Mouse (Mus musculus): ENCODE data around the gene Ttll5. TPM values are rescaled to one million over a fixed set of nuclear protein-coding genes. Genes with fewer than 3 reads are reported as not detected.

Ttll5 gene
- polyA plus RNA-seq, 1 experiment from 2014 or later, result 19.9 TPM

GRCm38 (mm10) chr12:85853836-85854235 is 29.4 kb downstream of the Ttll5 start:
- no peaks in the 10 kb centered on the region for H3K4me1 ChIP-seq (replicated peaks; ENCODE audit: control insufficient read depth, insufficient read depth, low read length)
- H3K27ac ChIP-seq (ENCODE audit: low read depth, low read length), result no peak overlapping the region
- ATAC-seq (replicated peaks; ENCODE audit: low FRiP score) (no peak), DNase-seq (ENCODE audit: low spot score) (no peak)
- H3K9me3 ChIP-seq (ENCODE audit: control insufficient read depth, low read length), result no peaks in the 10 kb centered on the region
- no peak overlapping the region for H3K4me2 ChIP-seq (ENCODE audit: low read depth, low read length, severe bottlenecking)
- H3K4me3 ChIP-seq (ENCODE audit: low read depth, low read length), result no peak overlapping the region
- WGBS, result 93% methylated on average over 4 of the region's 4 CpGs
- H3K27me3 ChIP-seq (ENCODE audit: control insufficient read depth, insufficient read depth, low read length), result no peaks in the 10 kb centered on the region
- H3K9ac ChIP-seq (ENCODE audit: low read length), result no peak overlapping the region
- H3K36me3 ChIP-seq (ENCODE audit: control insufficient read depth, insufficient read depth, low read length), result no peaks in the 10 kb centered on the region; the same call in 1 of the 2 replicates

GRCm38 (mm10) chr12:85854271-85854670 is 29.8 kb downstream of the Ttll5 start:
- no peak overlapping the region for H3K27ac ChIP-seq (ENCODE audit: low read depth, low read length)
- H3K4me3 ChIP-seq (ENCODE audit: low read depth, low read length), result no peak overlapping the region
- H3K9ac ChIP-seq (ENCODE audit: low read length), result no peak overlapping the region
- no peaks in the 10 kb centered on the region for H3K27me3 ChIP-seq (ENCODE audit: control insufficient read depth, insufficient read depth, low read length)
- ATAC-seq (replicated peaks; ENCODE audit: low FRiP score) (no peak), DNase-seq (ENCODE audit: low spot score) (no peak)
- H3K4me1 ChIP-seq (replicated peaks; ENCODE audit: control insufficient read depth, insufficient read depth, low read length), result no peaks in the 10 kb centered on the region
- H3K4me2 ChIP-seq (ENCODE audit: low read depth, low read length, severe bottlenecking), result no peak overlapping the region
- no peaks in the 10 kb centered on the region; the same call in 1 of the 2 replicates for H3K36me3 ChIP-seq (ENCODE audit: control insufficient read depth, insufficient read depth, low read length)
- H3K9me3 ChIP-seq (ENCODE audit: control insufficient read depth, low read length), result no peaks in the 10 kb centered on the region
- WGBS, result 92% methylated on average over 1 of the region's 1 CpGs

GRCm38 (mm10) chr12:85857300-85857699 is 32.8 kb downstream of the Ttll5 start:
- Histone ChIP-seq H3K9me3 (ENCODE audit: control insufficient read depth, low read length) (no peaks in the 10 kb centered on the region), H3K4me3 (ENCODE audit: low read depth, low read length) (no peak overlapping the region), H3K27ac (ENCODE audit: low read depth, low read length) (no peak overlapping the region), H3K4me1 (replicated peaks; ENCODE audit: control insufficient read depth, insufficient read depth, low read length) (no peaks in the 10 kb centered on the region), H3K36me3 (ENCODE audit: control insufficient read depth, insufficient read depth, low read length) (no peaks in the 10 kb centered on the region; the same call in 1 of the 2 replicates), H3K27me3 (ENCODE audit: control insufficient read depth, insufficient read depth, low read length) (no peaks in the 10 kb centered on the region), H3K4me2 (ENCODE audit: low read depth, low read length, severe bottlenecking) (no peak overlapping the region), H3K9ac (ENCODE audit: low read length) (no peak overlapping the region)
- 90% methylated on average over 7 of the region's 7 CpGs for WGBS
- ATAC-seq (replicated peaks; ENCODE audit: low FRiP score) (no peak), DNase-seq (ENCODE audit: low spot score) (no peak)

GRCm38 (mm10) chr12:85859111-85859510 is 34.7 kb downstream of the Ttll5 start:
- Histone ChIP-seq H3K4me2 (ENCODE audit: low read depth, low read length, severe bottlenecking) (no peak overlapping the region), H3K36me3 (ENCODE audit: control insufficient read depth, insufficient read depth, low read length) (no peaks in the 10 kb centered on the region; the same call in 1 of the 2 replicates), H3K4me1 (replicated peaks; ENCODE audit: control insufficient read depth, insufficient read depth, low read length) (no peaks in the 10 kb centered on the region), H3K9ac (ENCODE audit: low read length) (no peak overlapping the region), H3K27ac (ENCODE audit: low read depth, low read length) (no peak overlapping the region), H3K4me3 (ENCODE audit: low read depth, low read length) (no peak overlapping the region), H3K27me3 (ENCODE audit: control insufficient read depth, insufficient read depth, low read length) (no peaks in the 10 kb centered on the region), H3K9me3 (ENCODE audit: control insufficient read depth, low read length) (no peaks in the 10 kb centered on the region)
- DNase-seq (ENCODE audit: low spot score), result no peak
- WGBS, result 92% methylated on average over 3 of the region's 3 CpGs
- ATAC-seq (replicated peaks; ENCODE audit: low FRiP score), result no peak

- H3K36me3 ChIP-seq (ENCODE audit: control insufficient read depth, insufficient read depth, low read length), result no peaks in the 10 kb centered on the region; the same call in 1 of the 2 replicates
- no peak overlapping the region for H3K4me3 ChIP-seq (ENCODE audit: low read depth, low read length)
- H3K4me2 ChIP-seq (ENCODE audit: low read depth, low read length, severe bottlenecking), result no peak overlapping the region
- no peaks in the 10 kb centered on the region for H3K27me3 ChIP-seq (ENCODE audit: control insufficient read depth, insufficient read depth, low read length)
- H3K4me1 ChIP-seq (replicated peaks; ENCODE audit: control insufficient read depth, insufficient read depth, low read length), result no peaks in the 10 kb centered on the region
- ATAC-seq (replicated peaks; ENCODE audit: low FRiP score), result no peak
- H3K27ac ChIP-seq (ENCODE audit: low read depth, low read length), result no peak overlapping the region
- no peaks in the 10 kb centered on the region for H3K9me3 ChIP-seq (ENCODE audit: control insufficient read depth, low read length)
- WGBS, result 52% methylated on average over 3 of the region's 3 CpGs
- H3K9ac ChIP-seq (ENCODE audit: low read length), result no peak overlapping the region
- no peak for DNase-seq (ENCODE audit: low spot score)
Observed at GRCm38 (mm10) chr12:85859511-85860189, 35.2 kb downstream of the Ttll5 start.

- WGBS, result 53% methylated on average over 2 of the region's 2 CpGs
- H3K4me3 ChIP-seq (ENCODE audit: low read depth, low read length), result no peak overlapping the region
- H3K4me2 ChIP-seq (ENCODE audit: low read depth, low read length, severe bottlenecking), result no peak overlapping the region
- H3K4me1 ChIP-seq (replicated peaks; ENCODE audit: control insufficient read depth, insufficient read depth, low read length), result no peaks in the 10 kb centered on the region
- H3K36me3 ChIP-seq (ENCODE audit: control insufficient read depth, insufficient read depth, low read length), result no peaks in the 10 kb centered on the region; the same call in 1 of the 2 replicates
- H3K27ac ChIP-seq (ENCODE audit: low read depth, low read length), result no peak overlapping the region
- H3K27me3 ChIP-seq (ENCODE audit: control insufficient read depth, insufficient read depth, low read length), result no peaks in the 10 kb centered on the region
- no peaks in the 10 kb centered on the region for H3K9me3 ChIP-seq (ENCODE audit: control insufficient read depth, low read length)
- ATAC-seq (replicated peaks; ENCODE audit: low FRiP score), result no peak
- H3K9ac ChIP-seq (ENCODE audit: low read length), result no peak overlapping the region
- no peak for DNase-seq (ENCODE audit: low spot score)
Observed at GRCm38 (mm10) chr12:85862514-85862913, 38.1 kb downstream of the Ttll5 start.

GRCm38 (mm10) chr12:85865526-85865925 is 41.1 kb downstream of the Ttll5 start:
- WGBS, result 88% methylated on average over 3 of the region's 3 CpGs
- H3K9ac ChIP-seq (ENCODE audit: low read length), result no peak overlapping the region
- H3K27ac ChIP-seq (ENCODE audit: low read depth, low read length), result no peak overlapping the region
- no peaks in the 10 kb centered on the region for H3K27me3 ChIP-seq (ENCODE audit: control insufficient read depth, insufficient read depth, low read length)
- no peak overlapping the region for H3K4me3 ChIP-seq (ENCODE audit: low read depth, low read length)
- ATAC-seq (replicated peaks; ENCODE audit: low FRiP score) (no peak), DNase-seq (ENCODE audit: low spot score) (no peak)
- no peaks in the 10 kb centered on the region for H3K9me3 ChIP-seq (ENCODE audit: control insufficient read depth, low read length)
- H3K4me1 ChIP-seq (replicated peaks; ENCODE audit: control insufficient read depth, insufficient read depth, low read length), result no peaks in the 10 kb centered on the region
- H3K4me2 ChIP-seq (ENCODE audit: low read depth, low read length, severe bottlenecking), result no peak overlapping the region
- H3K36me3 ChIP-seq (ENCODE audit: control insufficient read depth, insufficient read depth, low read length), result no peaks in the 10 kb centered on the region; the same call in 1 of the 2 replicates

- H3K27me3 ChIP-seq (ENCODE audit: control insufficient read depth, insufficient read depth, low read length), result no peaks in the 10 kb centered on the region
- ATAC-seq (replicated peaks; ENCODE audit: low FRiP score) (no peak), DNase-seq (ENCODE audit: low spot score) (no peak)
- H3K9ac ChIP-seq (ENCODE audit: low read length), result no peak overlapping the region
- H3K4me3 ChIP-seq (ENCODE audit: low read depth, low read length), result no peak overlapping the region
- H3K4me2 ChIP-seq (ENCODE audit: low read depth, low read length, severe bottlenecking), result no peak overlapping the region
- 72% methylated on average over 4 of the region's 4 CpGs for WGBS
- H3K36me3 ChIP-seq (ENCODE audit: control insufficient read depth, insufficient read depth, low read length), result no peaks in the 10 kb centered on the region; the same call in 1 of the 2 replicates
- H3K27ac ChIP-seq (ENCODE audit: low read depth, low read length), result no peak overlapping the region
- no peaks in the 10 kb centered on the region for H3K9me3 ChIP-seq (ENCODE audit: control insufficient read depth, low read length)
- H3K4me1 ChIP-seq (replicated peaks; ENCODE audit: control insufficient read depth, insufficient read depth, low read length), result no peaks in the 10 kb centered on the region
Observed at GRCm38 (mm10) chr12:85866624-85867023, 42.2 kb downstream of the Ttll5 start.

GRCm38 (mm10) chr12:85867125-85867524 is 42.7 kb downstream of the Ttll5 start:
- no peaks in the 10 kb centered on the region for H3K4me1 ChIP-seq (replicated peaks; ENCODE audit: control insufficient read depth, insufficient read depth, low read length)
- no peak overlapping the region for H3K27ac ChIP-seq (ENCODE audit: low read depth, low read length)
- no peak overlapping the region for H3K4me2 ChIP-seq (ENCODE audit: low read depth, low read length, severe bottlenecking)
- H3K36me3 ChIP-seq (ENCODE audit: control insufficient read depth, insufficient read depth, low read length), result no peaks in the 10 kb centered on the region; the same call in 1 of the 2 replicates
- no peak overlapping the region for H3K9ac ChIP-seq (ENCODE audit: low read length)
- DNase-seq (ENCODE audit: low spot score), result no peak
- no peak overlapping the region for H3K4me3 ChIP-seq (ENCODE audit: low read depth, low read length)
- H3K27me3 ChIP-seq (ENCODE audit: control insufficient read depth, insufficient read depth, low read length), result no peaks in the 10 kb centered on the region
- ATAC-seq (replicated peaks; ENCODE audit: low FRiP score), result no peak
- H3K9me3 ChIP-seq (ENCODE audit: control insufficient read depth, low read length), result no peaks in the 10 kb centered on the region
